Mouse (Mus musculus) forebrain, embryonic 10.5 days (tissue): ENCODE results near the gene Gne. TPM values are rescaled to one million over a fixed set of nuclear protein-coding genes. Genes with fewer than 3 reads are reported as not detected.
A peak's percentile ranks its signal among the peaks of the same experiment; 100 is the strongest.

Source experiments
- DNase-seq: peaks from one replicate; pipeline ENCODE4 v3.0.0-alpha.2; 2017; ENCODE audit warnings: low spot score; ENCODE audit errors: extremely low spot score
- H3K27ac ChIP-seq: fragments of 300-500 bp; sonication (generic); 2 replicates; pipeline ENCODE4 v1.5.1; 2016; ENCODE audit warnings: mild to moderate bottlenecking
- H3K27me3 ChIP-seq: fragments of 300-500 bp; sonication (generic); 2 replicates; pipeline ENCODE4 v1.6.1; 2016; ENCODE audit warnings: mild to moderate bottlenecking; ENCODE audit not compliant: poor library complexity, severe bottlenecking
- H3K36me3 ChIP-seq: fragments of 300-500 bp; sonication (generic); replicated peaks from 2 replicates; pipeline ENCODE4 v1.6.1; 2016; ENCODE audit warnings: mild to moderate bottlenecking, moderate library complexity
- H3K4me1 ChIP-seq: fragments of 300-500 bp; sonication (generic); 2 replicates; pipeline ENCODE4 v1.6.1; 2016
- H3K4me3 ChIP-seq: fragments of 300-500 bp; sonication (generic); 2 replicates; pipeline ENCODE4 v1.5.1; 2016; ENCODE audit warnings: mild to moderate bottlenecking, moderate library complexity
- H3K9me3 ChIP-seq: fragments of 300-500 bp; sonication (generic); 2 replicates; pipeline ENCODE4 v1.6.1; 2016; ENCODE audit warnings: mild to moderate bottlenecking, moderate library complexity
- WGBS: fragments of 180-500 bp; shearing (Covaris S2); methylation state at CpG from one replicate; pipeline ENCODE4 v1.1.7; 2016; 5-methylcytosine and 5-hydroxymethylcytosine counted together
- polyA plus RNA-seq: library from polyadenylated mRNA; unstranded; fragments of >200 nt; fragmentation: Nextera tagmentation; extraction: Ambion mirVana; gene quantifications from 2 replicates; pipeline ENCODE4 v1.2.1, GENCODE M21; 2016

Gne gene
- polyA plus RNA-seq, 1 experiment from 2014 or later: 18.0 TPM

DNA sequence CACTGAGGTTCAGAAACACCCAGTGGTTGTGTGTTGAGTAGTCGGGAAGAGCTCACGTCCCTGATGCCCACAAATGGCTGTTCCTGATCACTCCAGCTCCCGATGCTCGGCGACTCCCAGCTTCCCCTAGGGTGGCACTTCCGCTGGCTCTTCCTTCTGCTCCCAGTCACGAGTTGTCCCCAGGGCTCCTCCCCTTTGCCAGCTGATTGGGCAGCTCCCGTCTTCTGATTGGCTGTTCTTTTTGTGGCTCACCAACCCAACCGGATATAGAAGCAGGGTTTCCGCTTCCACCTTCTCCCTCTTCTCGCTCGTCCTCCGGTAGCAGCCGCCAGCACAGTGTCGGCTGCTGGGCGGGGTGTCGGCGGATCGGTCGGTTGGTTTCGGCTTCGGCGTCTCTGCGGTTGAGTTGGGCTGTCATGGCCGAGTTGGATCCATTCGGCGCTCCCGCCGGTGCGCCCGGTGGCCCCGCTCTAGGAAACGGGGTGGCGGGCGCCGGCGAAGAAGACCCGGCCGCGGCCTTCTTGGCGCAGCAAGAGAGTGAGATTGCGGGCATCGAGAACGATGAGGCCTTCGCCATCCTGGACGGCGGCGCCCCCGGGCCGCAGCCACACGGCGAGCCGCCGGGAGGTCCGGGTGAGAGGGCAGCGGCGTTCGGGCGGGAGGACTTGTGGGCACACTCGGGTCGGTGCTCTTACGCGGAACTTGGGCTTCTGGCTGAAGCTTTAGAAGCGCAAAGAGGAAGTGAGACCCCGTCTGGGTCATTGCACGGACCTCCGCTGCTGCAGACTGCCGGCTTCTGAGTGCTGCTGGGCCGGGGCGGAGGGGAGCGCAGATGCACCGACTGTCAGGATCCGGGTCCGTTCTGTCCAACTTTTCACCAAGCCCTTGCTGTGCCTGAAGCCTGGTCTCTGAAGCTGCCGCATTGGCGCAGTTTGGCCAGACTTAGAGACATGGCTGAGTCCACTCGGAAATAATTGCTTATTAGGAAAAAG lies 71.3 kb downstream of the Gne start:
- H3K4me3 ChIP-seq: peak overlapping the region; percentile 98
- peak; percentile 93 for DNase-seq
- WGBS: under 1% methylated on average over 77 of the region's 77 CpGs
- H3K9me3 ChIP-seq: no peaks in the 10 kb centered on the region
- peaks cover 26% of the 10 kb centered on the region for H3K4me1 ChIP-seq
- peak overlapping the region; percentile 89 for H3K27ac ChIP-seq
- no peaks in the 10 kb centered on the region; the same call in 1 of the 2 replicates for H3K27me3 ChIP-seq
- peaks cover 26% of the 10 kb centered on the region for H3K36me3 ChIP-seq

DNA sequence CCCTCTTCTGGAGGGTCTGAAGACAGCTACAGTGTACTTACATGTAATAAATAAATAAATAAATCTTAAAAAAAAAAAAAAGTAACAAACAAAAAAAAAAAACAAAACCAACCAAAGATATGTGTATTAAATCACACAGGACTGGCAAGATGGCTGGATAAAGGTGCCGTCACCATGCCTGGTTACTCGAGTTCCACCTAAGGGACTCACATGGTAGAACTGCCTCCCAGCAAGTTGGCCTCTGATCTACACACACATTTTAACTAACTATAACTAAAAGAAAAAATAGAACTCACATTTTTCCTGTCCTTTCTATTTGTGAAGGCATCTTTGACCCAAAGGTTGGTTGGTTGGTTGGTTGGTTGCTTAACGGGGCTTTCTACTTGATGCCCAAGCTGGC lies 72.2 kb downstream of the Gne start:
- WGBS: 80% methylated on average over 3 of the region's 3 CpGs
- Histone ChIP-seq H3K36me3 (peaks cover 20% of the 10 kb centered on the region), H3K4me1 (peaks cover 26% of the 10 kb centered on the region), H3K4me3 (peak overlapping the region; percentile 98), H3K27ac (peak overlapping the region; percentile 89), H3K27me3 (no peaks in the 10 kb centered on the region), H3K9me3 (no peaks in the 10 kb centered on the region)
- no peak for DNase-seq

DNA sequence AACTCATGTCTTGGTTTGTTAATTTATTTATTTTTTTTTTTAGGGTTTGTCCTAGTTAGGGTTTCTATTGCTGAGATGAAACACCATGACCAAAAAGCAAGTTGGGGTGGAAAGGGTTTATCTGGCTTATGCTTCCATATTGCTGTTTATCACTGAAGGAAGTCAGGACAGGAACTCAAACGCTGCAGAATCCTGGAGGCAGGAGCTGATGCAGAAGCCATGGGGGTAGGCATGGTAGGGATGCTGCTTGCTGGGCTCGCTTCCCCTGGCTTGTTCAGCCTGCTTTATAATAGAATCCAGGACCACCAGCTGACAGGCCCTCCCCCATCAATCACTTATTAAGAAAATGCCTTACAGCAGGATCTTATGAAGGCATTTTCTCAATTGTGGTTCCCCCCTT lies 73.1 kb downstream of the Gne start:
- Histone ChIP-seq H3K4me1 (peaks cover 26% of the 10 kb centered on the region), H3K27me3 (no peaks in the 10 kb centered on the region), H3K9me3 (no peaks in the 10 kb centered on the region), H3K27ac (no peak overlapping the region), H3K36me3 (peaks cover 12% of the 10 kb centered on the region), H3K4me3 (no peak overlapping the region)
- WGBS: 46% methylated on average over 2 of the region's 2 CpGs
- no peak for DNase-seq

DNA sequence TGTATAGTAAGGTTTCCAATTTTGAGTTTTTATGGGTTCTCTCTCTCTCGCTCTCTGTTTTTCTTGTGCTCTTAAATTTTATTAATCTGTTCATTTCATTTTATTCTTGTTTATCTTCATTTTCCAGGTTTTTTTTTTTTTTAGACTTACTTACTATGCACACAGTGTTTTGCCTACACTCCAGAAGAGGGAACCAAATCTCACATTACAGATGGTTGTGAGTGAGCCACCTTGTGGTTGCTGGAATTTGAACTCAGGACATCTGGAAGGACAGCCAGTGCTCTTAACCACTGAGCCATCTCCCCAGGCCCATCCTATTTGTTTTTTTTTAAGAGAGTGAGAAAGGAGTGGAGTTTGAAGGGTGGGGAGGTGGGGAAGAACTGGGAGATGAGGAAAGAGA lies 73.8 kb downstream of the Gne start:
- 97% methylated on average over 1 of the region's 1 CpGs for WGBS
- no peak for DNase-seq
- H3K36me3 ChIP-seq: peaks cover 8% of the 10 kb centered on the region
- peaks cover 26% of the 10 kb centered on the region for H3K4me1 ChIP-seq
- no peak overlapping the region for H3K27ac ChIP-seq
- no peaks in the 10 kb centered on the region for H3K27me3 ChIP-seq
- H3K9me3 ChIP-seq: no peaks in the 10 kb centered on the region
- no peak overlapping the region for H3K4me3 ChIP-seq

DNA sequence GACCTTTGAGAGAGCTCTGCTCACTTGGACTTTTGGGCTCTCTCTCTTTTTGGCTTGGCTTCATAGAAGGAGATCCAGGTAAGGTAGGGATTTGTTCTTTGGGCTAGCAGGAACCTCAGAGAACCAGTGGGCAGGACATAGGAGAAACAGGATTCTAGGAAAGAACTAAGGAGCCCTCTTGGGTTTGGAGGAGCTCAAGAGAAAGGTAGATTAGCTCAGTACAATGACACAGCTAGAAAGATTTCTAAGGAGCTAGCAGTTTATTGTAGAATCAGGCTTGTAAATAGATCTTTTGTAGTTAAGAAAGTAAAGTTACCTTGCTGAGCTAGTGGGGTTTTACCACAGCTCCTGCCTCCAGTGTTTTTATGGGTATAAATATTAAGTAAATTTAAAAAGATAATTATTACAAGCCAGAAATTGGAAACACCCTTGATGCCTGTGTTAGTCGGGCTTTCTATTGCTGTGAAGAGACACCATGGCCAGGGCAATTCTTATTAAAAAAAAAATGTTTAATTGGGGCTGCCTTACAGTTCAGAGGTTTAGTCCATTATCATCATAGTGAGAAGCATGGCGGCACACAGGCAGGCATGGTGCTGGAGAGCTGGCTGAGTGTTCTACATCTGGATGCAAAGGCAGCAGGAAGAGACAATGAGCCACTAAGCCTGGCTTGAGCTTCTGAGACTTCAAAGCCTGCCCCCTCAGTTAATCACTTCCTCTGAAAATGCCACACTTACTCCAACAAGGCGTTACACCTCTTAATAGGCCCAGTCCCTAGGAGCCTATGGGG lies 79.2 kb downstream of the Gne start:
- DNase-seq: no peak
- Histone ChIP-seq H3K4me1 (no peaks in the 10 kb centered on the region), H3K27me3 (no peaks in the 10 kb centered on the region), H3K4me3 (no peak overlapping the region), H3K36me3 (no peaks in the 10 kb centered on the region), H3K27ac (no peak overlapping the region), H3K9me3 (no peaks in the 10 kb centered on the region)
- 77% methylated on average over 3 of the region's 3 CpGs for WGBS

DNA sequence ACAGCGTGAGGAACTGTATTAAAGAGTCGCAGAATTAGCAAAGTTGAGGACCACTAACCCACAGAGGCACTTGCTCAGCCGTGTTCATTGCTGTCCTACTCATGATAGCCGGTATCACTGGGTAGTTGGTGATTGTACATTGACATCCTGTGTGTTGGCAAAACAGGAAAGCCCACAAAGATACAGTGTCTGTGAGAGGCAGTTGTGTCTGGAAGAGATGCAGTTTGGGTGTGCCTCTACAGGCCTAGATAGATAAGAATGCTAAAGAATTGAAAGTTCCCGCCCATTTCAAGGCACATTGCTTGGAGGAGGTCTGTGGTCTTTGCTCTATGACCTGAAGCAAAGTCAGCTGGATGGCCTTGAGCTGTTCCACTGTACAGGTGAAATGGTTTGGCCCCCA lies 79.9 kb downstream of the Gne start, which contains the start of gene Clta:
Gene Clta (plus strand): TSS at position 327 of the 400 bp plus-strand sequence.
- Histone ChIP-seq H3K4me1 (no peaks in the 10 kb centered on the region), H3K9me3 (no peaks in the 10 kb centered on the region; the same call in 1 of the 2 replicates), H3K4me3 (no peak within 1 kb of the TSS), H3K27me3 (no peaks in the 10 kb centered on the region), H3K36me3 (no peaks in the 10 kb centered on the region), H3K27ac (no peak within 1 kb of the TSS)
- 92% methylated on average over 5 of the region's 5 CpGs for WGBS
- no peak for DNase-seq

DNA sequence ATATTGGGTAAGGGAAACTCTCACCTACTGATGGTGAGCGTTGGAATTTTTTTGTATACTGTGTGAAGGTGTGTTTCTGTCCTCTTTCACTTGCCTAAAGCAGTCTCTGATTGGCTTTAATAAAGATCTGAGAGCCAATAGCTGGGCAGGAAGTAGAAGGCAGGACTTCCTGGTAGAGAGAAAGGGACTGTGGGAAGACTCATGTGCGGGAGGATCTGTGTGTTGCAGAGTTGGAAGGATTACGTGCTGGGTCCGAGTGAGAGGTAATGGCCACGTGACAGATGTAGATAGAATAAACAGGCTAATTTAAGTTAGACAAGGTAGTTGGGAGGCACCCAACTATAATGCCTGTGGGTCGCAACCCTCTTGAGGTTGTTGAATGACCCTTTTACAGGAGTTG lies 80.4 kb downstream of the Gne start:
- H3K4me1 ChIP-seq: no peaks in the 10 kb centered on the region
- H3K9me3 ChIP-seq: peaks cover 4% of the 10 kb centered on the region; the same call in 1 of the 2 replicates
- WGBS: 88% methylated on average over 6 of the region's 6 CpGs
- no peak overlapping the region for H3K4me3 ChIP-seq
- DNase-seq: no peak
- no peak overlapping the region for H3K27ac ChIP-seq
- H3K27me3 ChIP-seq: no peaks in the 10 kb centered on the region
- no peaks in the 10 kb centered on the region for H3K36me3 ChIP-seq

DNA sequence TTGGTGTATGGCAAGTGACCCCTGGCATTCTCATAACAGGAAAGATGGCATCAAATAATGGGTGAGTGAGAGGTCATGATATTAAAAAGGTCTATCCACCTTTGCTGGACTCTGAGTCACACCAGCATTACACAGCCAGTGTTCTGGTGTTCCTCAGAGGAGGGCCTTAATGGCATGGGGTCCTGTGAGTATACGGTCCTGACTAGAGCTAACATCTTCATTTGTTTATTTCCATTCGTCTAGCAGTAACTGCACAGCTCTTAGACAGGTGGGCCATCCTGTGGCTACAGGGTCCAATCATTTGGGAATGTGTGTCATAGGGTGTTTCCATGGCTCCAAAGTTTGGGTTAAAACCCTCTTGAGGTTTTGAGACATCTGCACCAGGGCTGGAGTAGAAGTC lies 89.6 kb downstream of the Gne start:
- H3K36me3 ChIP-seq: no peaks in the 10 kb centered on the region
- no peaks in the 10 kb centered on the region for H3K27me3 ChIP-seq
- WGBS: 91% methylated on average over 2 of the region's 2 CpGs
- H3K4me3 ChIP-seq: no peak overlapping the region
- no peak for DNase-seq
- no peak overlapping the region for H3K27ac ChIP-seq
- no peaks in the 10 kb centered on the region for H3K4me1 ChIP-seq
- H3K9me3 ChIP-seq: peaks cover 4% of the 10 kb centered on the region; the same call in 1 of the 2 replicates

DNA sequence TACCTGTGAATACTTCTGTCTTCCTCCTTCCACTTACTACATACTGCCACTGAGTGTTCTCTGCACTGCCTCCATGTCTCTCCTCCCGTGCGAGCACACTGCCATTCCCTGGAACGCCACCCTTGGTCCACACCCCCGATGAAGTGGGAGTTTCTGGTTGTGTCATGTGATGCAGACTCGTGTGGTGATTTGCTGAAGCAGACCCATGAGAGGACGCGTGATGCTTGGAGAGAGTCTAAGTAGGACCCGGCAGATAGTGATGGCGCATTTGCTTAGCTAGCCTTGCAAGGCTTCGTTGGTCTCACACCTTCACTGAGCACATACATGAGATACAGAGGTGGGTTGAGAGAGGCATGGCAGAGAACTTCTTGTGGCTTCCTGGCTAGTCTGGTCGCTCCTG lies 90.9 kb downstream of the Gne start:
- no peak overlapping the region for H3K27ac ChIP-seq
- H3K9me3 ChIP-seq: no peaks in the 10 kb centered on the region
- no peaks in the 10 kb centered on the region for H3K36me3 ChIP-seq
- H3K4me3 ChIP-seq: no peak overlapping the region
- H3K4me1 ChIP-seq: 0 out of 2 replicates have a peak, but pooled peaks cover 3% of the 10 kb centered on the region
- DNase-seq: peak; percentile 11
- no peaks in the 10 kb centered on the region for H3K27me3 ChIP-seq
- WGBS: 93% methylated on average over 11 of the region's 11 CpGs

DNA sequence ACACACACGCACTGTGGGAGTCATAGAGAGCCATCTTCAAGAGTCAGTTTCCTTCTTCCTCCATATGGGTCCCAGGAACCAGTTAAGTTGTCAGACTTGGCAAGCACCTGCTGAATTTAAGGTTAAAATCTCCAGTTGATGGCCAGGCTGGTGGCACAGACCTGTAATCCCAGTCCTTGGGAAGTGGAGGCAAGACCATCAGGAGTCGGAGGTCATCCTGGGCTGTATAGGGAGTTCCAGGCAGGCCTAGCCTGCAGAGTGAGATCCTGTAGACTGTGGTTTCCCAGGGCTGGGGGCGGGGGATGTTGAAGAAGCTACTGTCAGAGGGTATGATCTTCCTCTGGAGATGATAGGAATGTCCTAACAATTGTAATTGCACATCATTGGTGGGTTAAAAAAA lies 95.0 kb downstream of the Gne start:
- H3K4me1 ChIP-seq: 0 out of 2 replicates have a peak, but pooled peaks cover 3% of the 10 kb centered on the region
- H3K36me3 ChIP-seq: no peaks in the 10 kb centered on the region
- WGBS: 89% methylated on average over 3 of the region's 3 CpGs
- H3K27me3 ChIP-seq: peaks cover 10% of the 10 kb centered on the region
- H3K27ac ChIP-seq: no peak overlapping the region
- DNase-seq: peak; percentile 8
- no peak overlapping the region for H3K4me3 ChIP-seq
- H3K9me3 ChIP-seq: no peaks in the 10 kb centered on the region

DNA sequence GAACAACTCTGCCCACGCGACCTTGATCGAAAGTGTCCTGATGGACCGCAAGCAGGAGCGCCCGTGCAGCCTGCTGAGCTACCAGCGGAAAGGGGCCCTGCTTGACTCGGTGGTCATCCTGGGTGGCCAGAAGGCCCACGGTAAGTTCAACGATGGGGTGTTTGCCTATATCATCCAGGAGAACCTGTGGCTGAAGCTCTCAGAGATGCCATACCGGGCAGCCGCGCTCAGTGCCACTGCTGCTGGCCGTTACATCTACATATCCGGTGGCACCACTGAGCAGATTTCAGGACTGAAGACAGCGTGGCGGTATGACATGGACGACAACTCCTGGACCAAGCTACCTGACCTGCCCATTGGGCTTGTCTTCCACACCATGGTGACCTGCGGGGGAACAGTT lies 99.7 kb downstream of the Gne start:
- H3K27ac ChIP-seq: no peak overlapping the region
- H3K4me3 ChIP-seq: no peak overlapping the region
- peaks cover 47% of the 10 kb centered on the region for H3K27me3 ChIP-seq
- 94% methylated on average over 19 of the region's 19 CpGs for WGBS
- peaks cover 17% of the 10 kb centered on the region for H3K4me1 ChIP-seq
- no peaks in the 10 kb centered on the region for H3K36me3 ChIP-seq
- peak; percentile 9 for DNase-seq
- H3K9me3 ChIP-seq: no peaks in the 10 kb centered on the region
